Mouse (Mus musculus) liver, embryonic 14.5 days (tissue): ENCODE data around the gene Kdm5b. TPM values are rescaled to one million over a fixed set of nuclear protein-coding genes. Genes with fewer than 3 reads are reported as not detected.
"Not testable (repeated sequence)": the region's sequence is repeated elsewhere in the genome, so short reads cannot be mapped to it uniquely, and the experiment has no call there.

ENCODE experiments used
- ATAC-seq: fragments of 200-750 bp; cut with Nextera tagmentation; 2 replicates; pipeline ENCODE4 v1.8.0; 2017; ENCODE audit warnings: moderate number of reproducible peaks, mild to moderate bottlenecking, moderate library complexity; ENCODE audit not compliant: insufficient read depth
- DNase-seq, 3 experiments: peaks; one replicate each; pipeline ENCODE4 v3.0.0-alpha.2; 2012 to 2013; ENCODE audit warnings: low read depth in 3 of 3, low spot score in 3 of 3
- H3K27ac ChIP-seq: fragments of 300-500 bp; sonication (generic); 2 replicates; pipeline ENCODE4 v1.5.1; 2014; ENCODE audit warnings: moderate library complexity, mild to moderate bottlenecking, control low read depth, inconsistent platforms
- H3K27me3 ChIP-seq: fragments of 300-500 bp; sonication (generic); 2 replicates; pipeline ENCODE4 v1.6.1; 2014; ENCODE audit warnings: mild to moderate bottlenecking, low read length, moderate library complexity; ENCODE audit not compliant: control insufficient read depth, insufficient read depth
- H3K36me3 ChIP-seq: fragments of 300-500 bp; sonication (generic); replicated peaks from 2 replicates; pipeline ENCODE4 v1.6.1; 2014; ENCODE audit warnings: low read depth; ENCODE audit not compliant: control insufficient read depth, insufficient read depth
- H3K4me1 ChIP-seq, 2 experiments: fragments of 200-500 bp in 1 of 2; fragments of 300-500 bp in 1 of 2; sonication (generic) in 1 of 2; replicated peaks; 2 replicates each; pipeline ENCODE4 v1.6.1; 2012 to 2014; ENCODE audit warnings: antibody characterized with exemption in 1 of 2, inconsistent platforms in 1 of 2, low read length in 1 of 2; ENCODE audit not compliant: control insufficient read depth in 2 of 2, insufficient read depth in 2 of 2
- H3K4me2 ChIP-seq: fragments of 300-500 bp; sonication (generic); 2 replicates; pipeline ENCODE4 v1.6.1; 2014; ENCODE audit warnings: low read depth, mild to moderate bottlenecking, control low read depth, moderate library complexity
- H3K4me3 ChIP-seq, 2 experiments: fragments of 200-500 bp in 1 of 2; fragments of 300-500 bp in 1 of 2; sonication (generic) in 1 of 2; 2 replicates each; pipeline ENCODE4 v1.5.1; 2012 to 2014; ENCODE audit warnings: low read depth in 2 of 2, low read length in 2 of 2, mild to moderate bottlenecking in 2 of 2, control low read depth in 1 of 2, inconsistent platforms in 1 of 2, moderate library complexity in 1 of 2; ENCODE audit not compliant: insufficient read depth in 1 of 2
- H3K9ac ChIP-seq: fragments of 300-500 bp; sonication (generic); replicated peaks from 2 replicates; pipeline ENCODE4 v1.6.1; 2014; ENCODE audit warnings: mild to moderate bottlenecking, control low read depth, moderate library complexity
- H3K9me3 ChIP-seq: fragments of 300-500 bp; sonication (generic); 2 replicates; pipeline ENCODE4 v1.6.1; 2016; ENCODE audit warnings: low read length, mixed read lengths; ENCODE audit not compliant: control insufficient read depth
- CTCF ChIP-seq: IDR thresholded peaks from 2 replicates; pipeline ENCODE4 v1.5.1; 2016; ENCODE audit warnings: antibody characterized with exemption, low read depth, control low read depth
- EP300 ChIP-seq: IDR thresholded peaks from 2 replicates; pipeline ENCODE4 v1.6.1; 2016; ENCODE audit warnings: antibody characterized with exemption, low read depth
- WGBS: fragments of 180-500 bp; shearing (Covaris S2); extraction: QIAGEN DNeasy Blood & Tissue Kit; methylation state at CpG from one replicate; pipeline ENCODE4 v1.1.7; 2014; ENCODE audit not compliant: insufficient replicate concordance; 5-methylcytosine and 5-hydroxymethylcytosine counted together
- polyA plus RNA-seq, 2 experiments: library from polyadenylated mRNA; depleted of rRNA in 1 of 2; stranded (reverse) in 1 of 2; unstranded in 1 of 2; fragments of >200 nt; fragmentation: Nextera tagmentation in 1 of 2; extraction: Ambion mirVana in 1 of 2; gene quantifications; 2 replicates each; pipeline versions ENCODE4 v1.2.1 to v1.2.3; 2012 to 2014

The Kdm5b gene
- polyA plus RNA-seq, 2 experiments, result 1.8 to 4.2 TPM

GRCm38 (mm10) chr1:134515891-134516290 is 44.1 kb upstream of the Kdm5b start:
- Histone ChIP-seq H3K4me1 (peaks cover 15 to 17% of the 10 kb centered on the region in 2 experiments), H3K36me3 (no peaks in the 10 kb centered on the region), H3K27me3 (peaks cover 28% of the 10 kb centered on the region), H3K9me3 (no peaks in the 10 kb centered on the region), H3K27ac (no peak overlapping the region), H3K9ac (no peak overlapping the region), H3K4me2 (no peak overlapping the region), H3K4me3 (no peak overlapping the region)
- DNase-seq (no peak), ATAC-seq (no peak)
- no peak for TF ChIP-seq EP300
- no peak for TF ChIP-seq CTCF
- whole genome bisulfite sequencing, result 66% methylated on average over 2 of the region's 2 CpGs

GRCm38 (mm10) chr1:134516491-134517198 is 43.3 kb upstream of the Kdm5b start:
- H3K4me2 ChIP-seq, result no peak overlapping the region
- ATAC-seq (no peak), DNase-seq (no peak)
- H3K27me3 ChIP-seq, result peaks cover 28% of the 10 kb centered on the region
- TF ChIP-seq EP300 (no peak), CTCF (no peak)
- no peak overlapping the region for H3K27ac ChIP-seq
- no peak overlapping the region for H3K9ac ChIP-seq
- peaks cover 19 to 22% of the 10 kb centered on the region in 2 experiments for H3K4me1 ChIP-seq
- H3K4me3 ChIP-seq, result no peak overlapping the region
- H3K36me3 ChIP-seq, result no peaks in the 10 kb centered on the region
- no peaks in the 10 kb centered on the region for H3K9me3 ChIP-seq
- WGBS, result 60% methylated on average over 4 of the region's 4 CpGs

GRCm38 (mm10) chr1:134517841-134518240 is 42.1 kb upstream of the Kdm5b start:
- H3K4me1 ChIP-seq, result peaks cover 19 to 26% of the 10 kb centered on the region in 2 experiments
- H3K9me3 ChIP-seq, H3K27ac ChIP-seq, H3K4me3 ChIP-seq, H3K9ac ChIP-seq, H3K36me3 ChIP-seq, H3K4me2 ChIP-seq, ATAC-seq, DNase-seq: not testable (repeated sequence)
- WGBS, result 80% methylated on average over 11 of the region's 14 CpGs
- peaks cover 17% of the 10 kb centered on the region for H3K27me3 ChIP-seq

- WGBS, result 3% methylated on average over 7 of the region's 7 CpGs
- Histone ChIP-seq H3K4me1 (peaks cover 19 to 26% of the 10 kb centered on the region in 2 experiments), H3K9me3 (no peaks in the 10 kb centered on the region), H3K4me3 (no peak overlapping the region), H3K4me2 (peak overlapping the region; percentile 28; the same call in 1 of the 2 replicates), H3K27me3 (peaks cover 8% of the 10 kb centered on the region; the same call in 1 of the 2 replicates), H3K36me3 (no peaks in the 10 kb centered on the region), H3K27ac (no peak overlapping the region), H3K9ac (no peak overlapping the region)
- no peak for TF ChIP-seq EP300
- TF ChIP-seq CTCF, result peak; percentile 95
- ATAC-seq, result peak; percentile 71
- peak; percentile 73 to 76 (median 76) for DNase-seq
Measured at GRCm38 (mm10) chr1:134518677-134519076, 41.3 kb upstream of the Kdm5b start.

GRCm38 (mm10) chr1:134519201-134519600 is 40.8 kb upstream of the Kdm5b start:
- ATAC-seq, H3K9ac ChIP-seq, H3K27ac ChIP-seq, H3K4me3 ChIP-seq, H3K27me3 ChIP-seq, H3K4me2 ChIP-seq, DNase-seq, H3K36me3 ChIP-seq, H3K9me3 ChIP-seq: not testable (repeated sequence)
- WGBS, result 80% methylated on average over 5 of the region's 5 CpGs
- peaks cover 19 to 26% of the 10 kb centered on the region in 2 experiments for H3K4me1 ChIP-seq
